Mouse (Mus musculus) bone marrow, adult 2 months (tissue): Measurements from ENCODE around the gene Ankrd28.

Source experiments
- CTCF ChIP-seq: fragments of 200-500 bp; IDR thresholded peaks from 2 replicates; pipeline ENCODE4 v1.5.1; 2011; ENCODE audit warnings: low read length, control low read depth; ENCODE audit not compliant: control insufficient read depth, insufficient read depth
- POLR2A ChIP-seq: fragments of 200-500 bp; IDR thresholded peaks from 2 replicates; pipeline ENCODE4 v1.6.1; 2011; ENCODE audit warnings: low read depth, mild to moderate bottlenecking, control low read depth, low read length, borderline replicate concordance; ENCODE audit not compliant: control insufficient read depth

GRCm38 (mm10) chr14:31669161-31669611 is 161.3 kb downstream of the Ankrd28 start:
- TF ChIP-seq CTCF (no peak), POLR2A (no peak)
